Mouse (Mus musculus): Measurements from ENCODE around the gene Aldh3b2. TPM values are rescaled to one million over a fixed set of nuclear protein-coding genes. Genes with fewer than 3 reads are reported as not detected.

The Aldh3b2 gene
- not detected for total RNA-seq (2023)

GRCm38 (mm10) chr19:3972229-3972628, at the start of gene Aldh3b2:
TSS of gene Aldh3b2 (plus strand) at chr19:3972328.

GRCm38 (mm10) chr19:3929211-3929941, 42.8 kb upstream of the Aldh3b2 start, which contains the start of gene Aldh3b1:
TSS of gene Aldh3b1 (minus strand) at chr19:3929808.

GRCm38 (mm10) chr19:3935032-3935895, 36.9 kb upstream of the Aldh3b2 start, which contains the start of gene Unc93b1:
TSS of gene Unc93b1 (plus strand) at chr19:3935186.

GRCm38 (mm10) chr19:3958470-3958869, 13.7 kb upstream of the Aldh3b2 start, which contains the start of gene Aldh3b3:
TSS of gene Aldh3b3 (plus strand) at chr19:3958645.

GRCm38 (mm10) chr19:3986334-3986733, 14.2 kb downstream of the Aldh3b2 start, which contains the start of gene Acy3:
TSS of gene Acy3 (plus strand) at chr19:3986570.

GRCm38 (mm10) chr19:3992416-3992815, 20.3 kb downstream of the Aldh3b2 start, which contains the start of gene Tbx10:
TSS of gene Tbx10 (plus strand) at chr19:3992752.

GRCm38 (mm10) chr19:4000119-4000900, 28.2 kb downstream of the Aldh3b2 start, which contains the start of the genes Nudt8 and Gm49405:
TSS of gene Nudt8 (plus strand) at chr19:4000580.
TSS of gene Gm49405 (plus strand) at chr19:4000626.

GRCm38 (mm10) chr19:4003112-4003511, 31.0 kb downstream of the Aldh3b2 start, which contains the start of gene Doc2g:
TSS of gene Doc2g (plus strand) at chr19:4003313.

GRCm38 (mm10) chr19:4012432-4013022, 40.4 kb downstream of the Aldh3b2 start, which contains the start of gene Ndufv1:
TSS of gene Ndufv1 (minus strand) at chr19:4012806.

Other genes with a start within 250 kb of the Aldh3b2 start
- 201 TPM for gene Kmt5b, start 204.9 kb upstream of the Aldh3b2 start, total RNA-seq (2023)
- gene Chka, start 120.6 kb upstream of the Aldh3b2 start, total RNA-seq (2023): 77.8 TPM
- 61.0 TPM for gene Tcirg1, start 65.2 kb upstream of the Aldh3b2 start, total RNA-seq (2023)
- gene Ndufs8, start 59.6 kb upstream of the Aldh3b2 start, total RNA-seq (2023): 47.0 TPM
- gene Aldh3b1, start 42.5 kb upstream of the Aldh3b2 start, total RNA-seq (2023): 1.7 TPM
- 46.4 TPM for gene Unc93b1, start 37.1 kb upstream of the Aldh3b2 start, total RNA-seq (2023)
- gene Aldh3b3, start 13.7 kb upstream of the Aldh3b2 start, total RNA-seq (2023): not detected
- not detected for gene Acy3, start 14.2 kb downstream of the Aldh3b2 start, total RNA-seq (2023)
- not detected for gene Tbx10, start 20.4 kb downstream of the Aldh3b2 start, total RNA-seq (2023)
- gene Nudt8, start 28.3 kb downstream of the Aldh3b2 start, total RNA-seq (2023): 7.4 TPM
- gene Gm49405, start 28.3 kb downstream of the Aldh3b2 start, total RNA-seq (2023): 2.3 TPM
- gene Doc2g, start 31.0 kb downstream of the Aldh3b2 start, total RNA-seq (2023): 2.9 TPM
- 84.9 TPM for gene Ndufv1, start 40.5 kb downstream of the Aldh3b2 start, total RNA-seq (2023)
- 182 TPM for gene Gstp1, start 65.7 kb downstream of the Aldh3b2 start, total RNA-seq (2023)
- 20.7 TPM for gene Gstp2, start 73.7 kb downstream of the Aldh3b2 start, total RNA-seq (2023)
- gene Gstp3, start 87.2 kb downstream of the Aldh3b2 start, total RNA-seq (2023): 39.0 TPM
- not detected for gene Cabp2, start 109.2 kb downstream of the Aldh3b2 start, total RNA-seq (2023)
- gene Cdk2ap2, start 124.9 kb downstream of the Aldh3b2 start, total RNA-seq (2023): 152 TPM
- 266 TPM for gene Pitpnm1, start 127.7 kb downstream of the Aldh3b2 start, total RNA-seq (2023)
- 149 TPM for gene Aip, start 153.5 kb downstream of the Aldh3b2 start, total RNA-seq (2023)
- 0.26 TPM for gene Gpr152, start 167.5 kb downstream of the Aldh3b2 start, total RNA-seq (2023)
- 0.18 TPM for gene Cabp4, start 171.7 kb downstream of the Aldh3b2 start, total RNA-seq (2023)
- 121 TPM for gene Coro1b, start 176.3 kb downstream of the Aldh3b2 start, total RNA-seq (2023)
- gene Ptprcap, start 181.3 kb downstream of the Aldh3b2 start, total RNA-seq (2023): 209 TPM
- 41.0 TPM for gene Rps6kb2, start 191.0 kb downstream of the Aldh3b2 start, total RNA-seq (2023)
- 75.2 TPM for gene Carns1, start 203.2 kb downstream of the Aldh3b2 start, total RNA-seq (2023)
- 228 TPM for gene Tbc1d10c, start 219.0 kb downstream of the Aldh3b2 start, total RNA-seq (2023)
- 315 TPM for gene Ppp1ca, start 219.7 kb downstream of the Aldh3b2 start, total RNA-seq (2023)
- 28.3 TPM for gene Rad9a, start 229.3 kb downstream of the Aldh3b2 start, total RNA-seq (2023)
- gene Clcf1, start 241.9 kb downstream of the Aldh3b2 start, total RNA-seq (2023): 107 TPM
- not detected for gene AC109138.7, start 242.0 kb downstream of the Aldh3b2 start, total RNA-seq (2023)